In genomic region chr9:64282404-64282987, GRCm38 (mm10) we compare ENCODE assay signal across 8 mouse cellular contexts. TPM values are rescaled to one million over a fixed set of nuclear protein-coding genes. Genes with fewer than 3 reads are reported as not detected.
DNase-seq lines count a peak whose midpoint lies in the region; ATAC-seq and TF ChIP-seq lines count a peak whose summit lies in the region.

No protein-coding gene starts in this region.

- TF ChIP-seq CTCF in bone marrow macrophage, adult 2 months (IDR thresholded peaks at IDR 0.05; ENCODE audit: low read depth, low read length): no peak

- WGBS in heart, embryonic 15.5 days: 42% methylated on average over 5 of the region's 5 CpGs
- 74% methylated on average over 5 of the region's 5 CpGs for WGBS in hindbrain, embryonic 15.5 days
- WGBS in midbrain, embryonic 13.5 days: 76% methylated on average over 5 of the region's 5 CpGs

- H3K4me3 ChIP-seq in heart, embryonic 15.5 days: peak overlapping the region; percentile 87
- H3K4me3 ChIP-seq in bone marrow macrophage, adult 2 months (ENCODE audit: insufficient read depth, low read length): peak overlapping the region; percentile 86
- H3K4me3 ChIP-seq in hindbrain, embryonic 15.5 days: peak overlapping the region; percentile 96
- peak overlapping the region; percentile 79 for H3K4me3 ChIP-seq in midbrain, embryonic 13.5 days (replicated peaks)

- H3K4me2 ChIP-seq in heart, embryonic 15.5 days: peak overlapping the region; percentile 78
- peak overlapping the region; percentile 67 for H3K4me2 ChIP-seq in hindbrain, embryonic 15.5 days
- peak overlapping the region; percentile 78 for H3K4me2 ChIP-seq in midbrain, embryonic 13.5 days (replicated peaks)

- H3K27ac ChIP-seq in heart, embryonic 15.5 days: no peak overlapping the region; the same call in 1 of the 2 replicates
- H3K27ac ChIP-seq in bone marrow macrophage, adult 2 months (ENCODE audit: insufficient read depth, low read depth, low read length): no peak overlapping the region
- H3K27ac ChIP-seq in hindbrain, embryonic 15.5 days (replicated peaks): no peak overlapping the region
- H3K27ac ChIP-seq in midbrain, embryonic 13.5 days: no peak overlapping the region

- no peaks in the 10 kb centered on the region for H3K9me3 ChIP-seq in heart, embryonic 15.5 days (replicated peaks)
- H3K9me3 ChIP-seq in hindbrain, embryonic 15.5 days: no peaks in the 10 kb centered on the region
- no peaks in the 10 kb centered on the region for H3K9me3 ChIP-seq in midbrain, embryonic 13.5 days

- DNase-seq in heart, postnatal 4 days: no peak
- no peak for DNase-seq in cerebellum, adult 18-20 months
- no peak for DNase-seq in Muller cell, postnatal 12 days (ENCODE audit: inconsistent ontology term)
- no peak for DNase-seq in left cerebral cortex, adult 11 months (ENCODE audit: low spot score)

- no peaks in the 10 kb centered on the region for H3K27me3 ChIP-seq in heart, embryonic 15.5 days
- H3K27me3 ChIP-seq in hindbrain, embryonic 15.5 days: no peaks in the 10 kb centered on the region
- H3K27me3 ChIP-seq in midbrain, embryonic 13.5 days: no peaks in the 10 kb centered on the region

- TF ChIP-seq POLR2A in bone marrow macrophage, adult 2 months (IDR thresholded peaks at IDR 0.05; ENCODE audit: borderline replicate concordance, low read depth, low read length): no peak

- no peaks in the 10 kb centered on the region for H3K36me3 ChIP-seq in heart, embryonic 15.5 days
- H3K36me3 ChIP-seq in hindbrain, embryonic 15.5 days: no peaks in the 10 kb centered on the region
- no peaks in the 10 kb centered on the region for H3K36me3 ChIP-seq in midbrain, embryonic 13.5 days

- H3K9ac ChIP-seq in heart, embryonic 15.5 days: peak overlapping the region; percentile 92
- peak overlapping the region; percentile 93 for H3K9ac ChIP-seq in hindbrain, embryonic 15.5 days
- peak overlapping the region; percentile 89 for H3K9ac ChIP-seq in midbrain, embryonic 13.5 days (replicated peaks)

- peaks cover 10% of the 10 kb centered on the region for H3K4me1 ChIP-seq in heart, embryonic 15.5 days (replicated peaks)
- peaks cover 3% of the 10 kb centered on the region; the same call in 1 of the 2 replicates for H3K4me1 ChIP-seq in bone marrow macrophage, adult 2 months (ENCODE audit: control insufficient read depth, insufficient read depth, low read length)
- H3K4me1 ChIP-seq in hindbrain, embryonic 15.5 days (replicated peaks): peaks cover 9% of the 10 kb centered on the region
- peaks cover 9% of the 10 kb centered on the region for H3K4me1 ChIP-seq in midbrain, embryonic 13.5 days (replicated peaks)

- ATAC-seq in heart, embryonic 15.5 days (replicated peaks; ENCODE audit: insufficient number of reproducible peaks, insufficient read depth, low FRiP score, low read depth): no peak
- no peak for ATAC-seq in hindbrain, embryonic 15.5 days (ENCODE audit: low FRiP score, low read depth)
- no peak for ATAC-seq in midbrain, embryonic 13.5 days

RNA-seq across cellular contexts. Expression of gene Tipin, which starts 1.1 kb away (rescaled TPM):
- polyA plus RNA-seq in heart, embryonic 15.5 days (2015; fragmentation: Nextera tagmentation; extraction: Ambion mirVana): 98.0 and 113 TPM in 2 replicates
- 10 to 100 TPM; 43.5 to 56.8 TPM for total RNA-seq in heart, postnatal 4 days (2021)
- 26.8 and 29.6 TPM in 2 replicates for polyA plus RNA-seq in bone marrow macrophage, adult 2 months (2012; ENCODE audit: insufficient read depth, insufficient read length, missing spikeins)
- 82.3 and 84.9 TPM in 2 replicates for polyA plus RNA-seq in hindbrain, embryonic 15.5 days (2015; fragmentation: Nextera tagmentation; extraction: Ambion mirVana)
- polyA plus RNA-seq in midbrain, embryonic 13.5 days (2015; fragmentation: Nextera tagmentation; extraction: Ambion mirVana): 110 and 133 TPM in 2 replicates

RNA-seq across cellular contexts. Expression of gene Map2k1, which starts 29.1 kb away (rescaled TPM):
- polyA plus RNA-seq in heart, embryonic 15.5 days (2015; fragmentation: Nextera tagmentation; extraction: Ambion mirVana): 78.3 and 80.8 TPM in 2 replicates
- 10 to 100 TPM; 65.1 to 65.5 TPM for total RNA-seq in heart, postnatal 4 days (2021)
- 79.9 and 83.4 TPM in 2 replicates for polyA plus RNA-seq in bone marrow macrophage, adult 2 months (2012; ENCODE audit: insufficient read depth, insufficient read length, missing spikeins)
- 71.0 and 72.2 TPM in 2 replicates for polyA plus RNA-seq in hindbrain, embryonic 15.5 days (2015; fragmentation: Nextera tagmentation; extraction: Ambion mirVana)
- 41.6 and 46.6 TPM in 2 replicates for polyA plus RNA-seq in midbrain, embryonic 13.5 days (2015; fragmentation: Nextera tagmentation; extraction: Ambion mirVana)

RNA-seq across cellular contexts. Expression of gene Uchl4, which starts 47.5 kb away (rescaled TPM):
- polyA plus RNA-seq in heart, embryonic 15.5 days (2015; fragmentation: Nextera tagmentation; extraction: Ambion mirVana): 1.3 and 2.0 TPM in 2 replicates
- 1 to 10 TPM; 1.7 to 2.4 TPM for total RNA-seq in heart, postnatal 4 days (2021)
- polyA plus RNA-seq in bone marrow macrophage, adult 2 months (2012; ENCODE audit: insufficient read depth, insufficient read length, missing spikeins): 1.9 and 2.1 TPM in 2 replicates
- polyA plus RNA-seq in hindbrain, embryonic 15.5 days (2015; fragmentation: Nextera tagmentation; extraction: Ambion mirVana): 2.7 and 3.2 TPM in 2 replicates
- 2.8 and 3.7 TPM in 2 replicates for polyA plus RNA-seq in midbrain, embryonic 13.5 days (2015; fragmentation: Nextera tagmentation; extraction: Ambion mirVana)

RNA-seq across cellular contexts. Expression of gene Dis3l, which starts 58.6 kb away (rescaled TPM):
- polyA plus RNA-seq in heart, embryonic 15.5 days (2015; fragmentation: Nextera tagmentation; extraction: Ambion mirVana): 17.3 and 18.5 TPM in 2 replicates
- 10 to 100 TPM; 21.6 to 22.1 TPM for total RNA-seq in heart, postnatal 4 days (2021)
- 13.2 and 14.7 TPM in 2 replicates for polyA plus RNA-seq in bone marrow macrophage, adult 2 months (2012; ENCODE audit: insufficient read depth, insufficient read length, missing spikeins)
- 20.9 and 24.2 TPM in 2 replicates for polyA plus RNA-seq in hindbrain, embryonic 15.5 days (2015; fragmentation: Nextera tagmentation; extraction: Ambion mirVana)
- polyA plus RNA-seq in midbrain, embryonic 13.5 days (2015; fragmentation: Nextera tagmentation; extraction: Ambion mirVana): 21.6 and 22.5 TPM in 2 replicates
